Mouse (Mus musculus): ENCODE measurements at regions not wholly inside any gene's neighbourhood (a gene's known extent, or its start where the extent isn't known, plus 50 kb on each side); places are given as distances from the start of the nearest gene placed in this dataset.

DNA sequence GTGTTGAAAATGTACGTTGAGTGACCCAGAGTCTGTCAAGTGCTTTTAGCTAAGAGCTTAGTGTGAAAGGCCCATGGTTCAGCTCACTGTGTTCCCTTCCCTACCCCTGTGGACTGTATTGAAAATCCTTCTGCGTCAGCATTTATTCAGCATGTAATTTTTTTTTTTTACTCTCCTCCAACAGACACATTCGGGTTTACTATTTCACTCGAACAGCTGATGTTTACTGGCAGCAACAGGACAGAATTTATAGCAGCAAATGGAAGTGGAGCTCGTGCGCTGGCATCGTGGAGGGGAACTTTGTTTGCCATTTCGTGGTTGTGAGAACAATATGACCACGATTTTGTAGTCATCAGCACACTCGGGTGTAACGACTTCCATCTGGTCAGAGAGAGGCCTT is 105.0 kb upstream of the Rnaseh2b start:
- no peak for DNase-seq (ENCODE audit: low spot score)

DNA sequence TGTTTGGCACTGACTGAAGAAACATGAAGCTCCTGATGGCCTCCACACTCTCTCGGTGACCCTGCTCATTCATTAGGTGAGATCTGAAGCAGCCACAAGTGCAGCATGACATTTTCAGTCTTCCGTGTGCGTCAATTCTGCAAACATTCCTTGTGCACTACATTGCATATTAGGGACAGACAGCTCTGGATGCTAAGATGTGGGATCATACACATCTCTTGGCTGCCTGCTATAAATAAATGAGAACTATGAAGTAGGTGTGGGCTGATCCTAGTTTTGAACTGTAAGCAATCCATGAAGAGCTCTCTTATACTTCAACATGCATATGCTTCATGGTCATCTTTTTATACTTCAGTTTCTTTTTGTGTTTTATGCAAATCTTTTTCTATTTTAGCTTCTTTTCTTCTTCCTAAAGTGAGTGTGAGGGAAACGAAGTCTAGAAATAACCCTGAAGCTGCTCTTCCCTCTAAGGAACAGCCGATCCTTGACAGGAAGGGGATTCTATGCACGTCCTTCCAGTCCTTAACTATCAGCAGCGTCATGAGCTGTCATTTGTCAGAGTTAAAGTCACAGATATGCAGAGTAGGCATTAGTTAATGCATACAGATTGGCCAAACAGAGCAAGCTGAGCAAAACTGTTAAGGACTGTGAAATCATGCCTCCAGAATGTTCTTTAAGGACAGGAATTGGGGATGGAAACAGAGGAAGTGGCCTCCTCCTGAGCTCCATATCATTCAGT is 104.1 kb upstream of the Rnaseh2b start:
- DNase-seq (ENCODE audit: low spot score), result no peak

DNA sequence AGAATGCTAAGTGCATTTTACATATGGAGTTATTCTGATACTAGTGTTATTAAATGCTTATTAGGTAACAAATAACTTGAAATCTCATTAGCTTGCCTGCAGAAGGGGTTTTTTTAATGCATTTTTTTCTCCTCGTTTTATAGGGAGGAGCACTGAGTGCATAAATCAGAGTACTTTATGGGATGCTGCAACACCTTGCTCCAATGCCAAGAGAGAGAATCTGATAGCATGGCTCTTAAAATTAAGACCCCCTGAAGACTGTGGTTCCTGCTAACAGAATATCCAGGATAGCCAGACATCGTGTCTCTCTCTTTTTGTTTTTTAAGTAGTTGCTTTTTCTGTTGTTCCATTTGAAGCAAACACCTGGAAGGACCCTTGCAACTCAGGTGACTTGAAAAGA is 100.8 kb upstream of the Rnaseh2b start:
- no peak for DNase-seq (ENCODE audit: low spot score)

DNA sequence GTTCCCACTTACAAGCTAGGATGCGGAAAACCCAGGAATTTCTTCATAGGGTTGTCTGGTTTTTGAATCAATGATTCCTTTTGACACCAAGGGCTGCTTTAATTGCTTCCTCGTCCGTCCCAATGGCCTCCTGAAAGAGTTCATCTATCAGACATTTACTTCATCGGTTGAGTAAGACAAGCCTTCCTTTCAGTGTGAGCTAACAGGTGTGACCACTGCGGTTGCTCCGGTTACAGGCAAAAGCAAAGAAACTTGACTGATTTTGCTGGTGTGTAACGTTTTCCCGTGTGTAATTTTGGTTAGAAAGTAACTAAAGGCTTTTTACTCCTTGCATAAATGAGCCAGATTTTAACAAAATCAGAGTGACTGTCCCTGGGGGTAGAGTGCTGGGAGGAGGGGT is 99.6 kb upstream of the Rnaseh2b start:
- no peak for DNase-seq (ENCODE audit: low spot score)

DNA sequence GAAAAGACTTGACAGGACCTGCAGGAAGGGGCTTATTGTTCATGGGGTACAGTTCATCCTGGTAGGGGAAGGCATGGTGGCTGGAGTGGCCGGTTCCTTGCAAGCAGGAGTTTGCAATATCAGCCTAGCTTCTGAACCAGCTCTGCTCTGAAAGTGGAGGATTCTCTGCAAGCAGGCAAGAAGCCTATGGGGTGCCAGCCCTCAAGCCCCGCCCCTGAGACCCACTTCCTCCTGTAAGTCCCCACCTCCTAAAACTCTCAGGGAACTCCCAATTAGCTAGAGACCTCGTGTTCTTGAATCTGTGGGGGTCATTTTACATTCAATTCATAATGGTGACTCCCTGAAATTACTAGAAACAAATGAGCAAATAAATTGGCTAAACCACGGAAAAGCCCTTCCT is 99.0 kb upstream of the Rnaseh2b start:
- DNase-seq (ENCODE audit: low spot score), result no peak

DNA sequence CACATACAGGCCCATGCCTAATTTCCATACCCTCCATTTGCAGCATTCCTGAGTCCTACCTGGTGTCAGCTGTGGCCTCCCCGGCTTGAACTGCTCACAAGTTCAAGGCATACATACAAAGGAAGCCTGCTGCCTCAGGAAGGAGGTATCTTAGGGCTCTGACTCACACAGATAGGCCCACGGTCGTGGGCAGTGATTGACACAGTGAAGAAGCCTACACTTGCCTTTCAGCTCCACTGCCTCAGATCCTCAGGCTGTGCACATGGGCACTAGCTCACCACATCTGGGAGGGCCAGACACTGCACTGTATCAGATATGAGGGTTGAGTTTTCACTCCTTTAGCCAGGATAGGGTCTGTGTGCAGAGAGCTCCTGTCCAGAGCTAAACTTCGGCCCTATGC is 95.6 kb upstream of the Rnaseh2b start:
- DNase-seq (ENCODE audit: low spot score), result no peak

DNA sequence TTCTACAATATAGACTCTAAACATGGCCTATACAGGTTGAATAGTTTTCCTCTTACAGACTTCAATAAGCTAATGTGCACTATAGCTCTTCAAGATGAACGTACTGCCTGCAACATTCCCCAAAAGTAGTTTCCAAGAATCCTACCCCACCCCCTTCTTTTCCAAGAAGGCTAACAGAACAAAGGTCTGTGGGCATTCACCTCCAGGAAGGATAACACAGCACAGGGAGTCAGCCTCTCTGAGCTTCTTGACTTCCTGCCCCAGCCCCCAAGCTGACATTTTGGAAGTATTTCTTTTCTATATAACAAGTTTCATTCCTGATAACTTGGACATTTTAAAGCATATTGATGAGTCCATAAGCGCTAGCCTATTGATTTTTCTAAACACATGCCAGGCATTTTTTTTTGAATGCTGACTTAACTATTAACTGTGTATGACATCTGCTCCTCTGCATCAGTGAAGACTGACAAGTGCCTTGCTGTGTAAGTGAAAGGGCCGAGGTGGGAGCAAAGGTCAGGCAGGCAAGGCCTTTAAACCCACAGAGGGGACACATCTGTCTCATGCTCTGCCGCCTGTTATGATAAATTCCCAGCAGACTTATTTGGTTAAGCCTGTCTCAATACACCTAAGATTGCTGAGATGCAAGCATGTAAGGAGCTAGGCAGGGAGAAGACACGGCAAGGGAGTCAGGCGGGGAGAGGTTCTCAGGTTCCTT is 93.8 kb upstream of the Rnaseh2b start:
- DNase-seq (ENCODE audit: low spot score), result no peak

DNA sequence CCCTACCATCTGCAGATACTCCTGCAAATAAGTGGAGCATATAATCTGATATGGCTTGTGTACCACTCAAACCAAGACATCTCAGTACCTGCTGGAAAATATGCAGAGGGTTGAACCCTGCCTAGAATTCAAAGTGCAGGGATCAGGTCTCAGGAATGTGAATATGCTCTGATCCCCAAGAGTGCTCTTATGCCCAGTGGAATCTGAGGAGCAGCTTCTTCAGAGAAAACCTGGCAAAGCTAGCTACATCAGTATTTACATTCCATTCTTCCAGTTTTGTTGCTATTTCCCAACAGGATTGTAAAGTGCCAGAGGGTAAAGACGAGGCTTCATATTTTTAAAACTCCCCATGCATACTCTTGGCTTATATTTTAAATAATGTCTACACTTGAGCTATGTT is 77.3 kb upstream of the Rnaseh2b start:
- DNase-seq (ENCODE audit: low spot score), result no peak

DNA sequence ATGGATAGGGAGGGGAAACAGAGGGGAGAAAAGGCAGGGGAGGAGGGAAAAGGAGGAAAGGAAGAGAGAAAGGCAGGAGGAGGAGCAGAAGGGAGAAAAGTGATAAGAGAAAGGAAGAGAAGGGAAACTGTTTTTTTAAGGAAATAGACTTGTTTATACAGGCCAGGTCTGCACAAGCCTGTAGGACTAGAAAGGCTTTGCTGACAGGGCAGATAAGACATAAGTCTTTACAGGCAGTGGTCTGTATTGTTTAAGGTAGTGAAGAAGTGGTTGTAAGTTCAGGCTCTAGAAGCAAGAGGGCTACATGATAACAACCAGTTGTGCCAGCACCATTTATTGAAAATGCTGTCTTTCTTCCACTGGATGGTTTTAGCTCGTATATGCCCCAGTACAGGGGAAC is 75.4 kb upstream of the Rnaseh2b start:
- DNase-seq (ENCODE audit: low spot score), result no peak

DNA sequence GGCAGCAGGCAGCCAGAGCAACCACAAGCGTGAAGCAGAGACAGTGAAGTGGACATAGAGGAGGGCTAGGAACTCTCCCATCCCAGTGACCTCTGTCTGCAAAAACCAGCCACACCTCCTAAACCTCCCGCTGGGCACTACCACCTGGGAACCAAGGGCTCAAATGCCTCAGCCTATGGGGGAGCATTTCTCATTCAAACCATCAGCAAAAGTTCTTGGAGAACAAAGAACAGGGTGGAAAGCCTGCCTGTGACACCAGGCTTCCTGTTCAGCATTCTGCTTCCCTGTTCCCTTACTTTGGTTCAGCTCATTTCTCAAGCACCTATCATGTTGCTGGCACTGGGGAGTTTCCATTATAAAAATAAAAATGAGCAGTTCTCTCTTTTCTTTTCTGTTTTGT is 74.4 kb upstream of the Rnaseh2b start:
- no peak for DNase-seq (ENCODE audit: low spot score)

DNA sequence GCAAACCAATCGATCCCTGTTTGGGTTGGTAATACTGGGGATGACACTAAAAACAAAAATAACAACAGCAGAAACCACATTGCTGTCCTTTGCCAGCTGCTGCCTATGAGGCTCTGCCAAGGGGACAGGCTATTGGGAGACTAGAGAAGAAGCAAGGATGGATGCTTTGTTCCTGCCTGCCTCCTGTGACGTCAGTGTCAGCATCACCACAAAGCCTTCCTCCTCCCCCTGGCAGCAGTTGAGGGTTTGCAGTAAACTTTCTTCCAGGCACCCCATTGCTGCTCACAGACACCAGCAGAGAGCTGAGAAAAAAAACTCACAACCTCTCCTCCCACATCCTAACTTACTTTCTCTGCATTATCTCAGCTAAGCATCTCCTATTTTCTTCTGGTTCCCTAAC is 73.7 kb upstream of the Rnaseh2b start:
- DNase-seq (ENCODE audit: low spot score), result peak; percentile 25

DNA sequence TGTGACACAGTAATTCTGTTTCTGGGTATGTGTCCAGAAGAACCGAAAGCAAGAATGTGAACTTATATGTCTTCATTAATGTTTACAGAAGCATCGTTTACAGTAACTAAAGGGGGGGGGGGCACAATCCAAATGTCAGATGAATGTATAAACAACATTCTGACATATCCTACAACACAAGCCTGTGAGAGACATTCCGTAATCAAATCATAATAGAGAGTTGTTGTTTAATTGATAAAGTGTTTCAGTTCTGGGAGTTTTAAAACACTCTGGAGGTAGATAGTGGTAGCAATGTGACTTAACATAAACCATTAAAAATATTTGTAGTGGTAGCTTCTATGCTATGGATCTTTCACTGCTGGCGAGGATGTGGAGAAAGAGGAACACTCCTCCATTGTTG is 71.6 kb upstream of the Rnaseh2b start:
- no peak for DNase-seq (ENCODE audit: low spot score)
